Mouse (Mus musculus) embryonic facial prominence, embryonic 14.5 days (tissue): Measurements from ENCODE around the gene Xndc1. TPM values are rescaled to one million over a fixed set of nuclear protein-coding genes. Genes with fewer than 3 reads are reported as not detected.

ENCODE experiments used
- ATAC-seq: fragments of 200-750 bp; cut with Nextera tagmentation; 2 replicates; pipeline ENCODE4 v1.8.0; 2017; ENCODE audit warnings: low read depth, moderate number of reproducible peaks, moderate TSS enrichment
- DNase-seq: peaks from one replicate; pipeline ENCODE4 v3.0.0-alpha.2; 2015; ENCODE audit warnings: low spot score
- H3K27ac ChIP-seq: fragments of 300-500 bp; sonication (generic); replicated peaks from 2 replicates; pipeline ENCODE4 v1.5.1; 2014; ENCODE audit warnings: low read depth, mild to moderate bottlenecking, low read length, moderate library complexity
- H3K27me3 ChIP-seq: fragments of 300-500 bp; sonication (generic); replicated peaks from 2 replicates; pipeline ENCODE4 v1.6.1; 2014; ENCODE audit warnings: low read length; ENCODE audit not compliant: control insufficient read depth, insufficient read depth
- H3K36me3 ChIP-seq: fragments of 300-500 bp; sonication (generic); 2 replicates; pipeline ENCODE4 v1.6.1; 2014; ENCODE audit warnings: low read length, mixed read lengths; ENCODE audit not compliant: control insufficient read depth, insufficient read depth
- H3K4me1 ChIP-seq: fragments of 300-500 bp; sonication (generic); 2 replicates; pipeline ENCODE4 v1.6.1; 2014; ENCODE audit warnings: antibody characterized with exemption, low read length; ENCODE audit not compliant: control insufficient read depth, insufficient read depth
- H3K4me2 ChIP-seq: fragments of 300-500 bp; sonication (generic); 2 replicates; pipeline ENCODE4 v1.6.1; 2014; ENCODE audit warnings: low read depth, mild to moderate bottlenecking, low read length, moderate library complexity, mixed read lengths
- H3K4me3 ChIP-seq: fragments of 300-500 bp; sonication (generic); 2 replicates; pipeline ENCODE4 v1.5.1; 2014; ENCODE audit warnings: low read depth, mild to moderate bottlenecking, low read length
- H3K9ac ChIP-seq: fragments of 300-500 bp; sonication (generic); 2 replicates; pipeline ENCODE4 v1.6.1; 2014; ENCODE audit warnings: low read depth, mild to moderate bottlenecking, low read length, moderate library complexity, mixed read lengths
- H3K9me3 ChIP-seq: fragments of 300-500 bp; sonication (generic); 2 replicates; pipeline ENCODE4 v1.6.1; 2016; ENCODE audit warnings: low read length; ENCODE audit not compliant: control insufficient read depth
- WGBS: fragments of 180-500 bp; shearing (Covaris S2); extraction: QIAGEN DNeasy Blood & Tissue Kit; methylation state at CpG from one replicate; pipeline ENCODE4 v1.1.7; 2014; 5-methylcytosine and 5-hydroxymethylcytosine counted together
- polyA plus RNA-seq: library from polyadenylated mRNA; unstranded; fragments of >200 nt; fragmentation: Nextera tagmentation; extraction: Ambion mirVana; gene quantifications from 2 replicates; pipeline ENCODE4 v1.2.1, GENCODE M21; 2014

The Xndc1 gene
- polyA plus RNA-seq, 1 experiment from 2014 or later: 14.5 TPM

DNA sequence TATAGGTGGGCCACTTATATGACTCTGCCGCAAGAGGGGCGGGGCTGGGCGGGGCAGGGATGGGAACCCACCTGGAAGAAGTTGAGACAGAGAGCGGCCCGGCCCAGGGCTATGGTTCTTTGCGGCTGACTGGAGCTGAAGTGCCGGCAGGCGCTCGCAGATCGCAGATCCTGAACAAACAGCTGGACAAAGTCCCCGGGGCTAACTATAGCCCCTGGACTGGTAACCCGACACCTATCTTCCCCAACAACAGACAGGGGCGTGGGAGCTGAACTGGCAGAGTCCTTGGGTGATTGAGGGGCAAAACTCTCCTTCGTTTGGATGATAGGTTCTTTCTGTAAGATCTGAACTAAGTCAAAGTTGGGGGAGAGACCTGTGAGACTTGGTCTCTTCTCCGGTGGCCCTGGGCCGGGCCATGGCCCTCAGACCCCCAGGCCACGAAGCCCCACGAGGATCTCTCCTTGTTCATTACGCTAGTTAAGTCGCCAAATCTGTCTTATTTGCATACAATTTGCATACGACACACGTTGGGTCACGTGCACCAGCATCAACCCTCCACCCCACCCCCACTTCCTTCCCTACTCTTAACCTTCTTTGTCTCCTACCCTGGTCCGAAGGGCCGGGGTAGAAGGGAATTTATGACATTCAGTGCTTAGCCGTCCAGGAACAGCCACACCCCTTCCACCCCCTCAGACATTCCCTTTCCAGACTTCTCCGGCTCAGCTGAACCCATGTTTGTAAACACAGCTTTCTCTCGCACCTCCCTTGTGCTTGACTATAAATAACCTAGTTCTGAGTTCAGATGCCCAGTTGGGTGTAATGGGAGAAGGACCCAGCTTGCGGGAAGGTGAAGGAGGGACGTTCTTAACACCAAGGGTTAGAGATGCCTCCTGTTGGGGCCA lies 34.7 kb downstream of the Xndc1 start:
- Histone ChIP-seq H3K36me3 (0 out of 2 replicates have a peak, but pooled peaks cover 6% of the 10 kb centered on the region), H3K27ac (no peak overlapping the region), H3K4me3 (peak overlapping the region; percentile 31), H3K4me1 (peaks cover 8% of the 10 kb centered on the region), H3K9ac (peak overlapping the region; percentile 46), H3K4me2 (peak overlapping the region; percentile 55), H3K27me3 (no peaks in the 10 kb centered on the region), H3K9me3 (no peaks in the 10 kb centered on the region)
- 6% methylated on average over 30 of the region's 30 CpGs for WGBS
- ATAC-seq: peak; percentile 55
- DNase-seq: peak; percentile 60

DNA sequence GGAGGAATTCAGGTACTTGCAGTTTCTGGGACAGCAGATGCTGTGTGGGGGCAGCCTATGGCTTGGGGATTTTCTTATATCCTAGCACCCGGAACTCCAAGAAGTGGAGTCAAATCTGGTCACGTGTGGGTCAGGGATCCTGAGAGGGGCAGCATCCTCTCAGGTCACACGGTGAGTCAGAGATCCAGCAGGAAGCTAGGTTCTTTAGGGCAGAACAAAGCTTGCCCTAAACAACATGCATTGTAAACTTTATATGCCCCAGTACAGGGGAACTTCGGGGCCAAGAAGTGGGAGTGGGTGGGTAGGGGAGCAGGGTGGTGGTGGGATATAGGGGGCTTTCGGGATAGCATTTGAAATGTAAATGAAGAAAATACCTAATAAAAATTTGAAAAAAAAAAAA lies 35.6 kb downstream of the Xndc1 start:
- H3K4me2 ChIP-seq: no peak overlapping the region
- no peak for ATAC-seq

DNA sequence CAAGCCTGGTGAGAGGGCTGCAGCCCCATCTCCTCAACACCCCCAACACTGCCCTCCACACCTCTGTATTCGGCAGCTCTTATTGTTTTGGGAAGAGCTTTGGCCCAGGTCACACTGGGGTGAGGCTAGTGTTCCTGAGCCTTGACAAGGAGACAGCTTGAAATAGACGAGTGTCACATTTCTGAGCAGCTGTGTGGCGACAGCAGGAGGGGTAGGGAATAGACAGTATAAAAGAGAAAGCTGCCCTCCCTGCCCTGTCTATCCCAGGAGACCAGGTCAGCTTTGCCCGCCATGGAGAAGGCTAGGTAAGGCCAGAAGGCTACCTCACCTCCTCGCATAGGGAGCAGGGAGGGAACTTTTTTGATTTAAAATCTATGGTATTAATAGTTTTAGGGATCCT lies 36.2 kb downstream of the Xndc1 start, which contains the start of gene Art1:
TSS of gene Art1 (plus strand) at position 257 of the 400 bp plus-strand sequence.
- Histone ChIP-seq H3K4me1 (peaks cover 8% of the 10 kb centered on the region), H3K9me3 (no peaks in the 10 kb centered on the region), H3K4me2 (peak within 1 kb of the TSS; percentile 55; the same call in 1 of the 2 replicates), H3K9ac (no peak within 1 kb of the TSS), H3K4me3 (no peak within 1 kb of the TSS), H3K36me3 (no peaks in the 10 kb centered on the region), H3K27ac (no peak within 1 kb of the TSS), H3K27me3 (no peaks in the 10 kb centered on the region)
- 42% methylated on average over 5 of the region's 5 CpGs for WGBS
- ATAC-seq: peak; percentile 12; the same call in 1 of the 2 replicates
- peak; percentile 23 for DNase-seq

More for the DNA sequence above, 35.6 kb downstream of the Xndc1 start:
- Histone ChIP-seq H3K36me3 (0 out of 2 replicates have a peak, but pooled peaks cover 3% of the 10 kb centered on the region), H3K9me3 (no peaks in the 10 kb centered on the region), H3K4me1 (peaks cover 8% of the 10 kb centered on the region), H3K4me3 (no peak overlapping the region), H3K27ac (no peak overlapping the region), H3K9ac (no peak overlapping the region), H3K27me3 (no peaks in the 10 kb centered on the region)
- WGBS: 61% methylated on average over 5 of the region's 5 CpGs
- no peak for DNase-seq

DNA sequence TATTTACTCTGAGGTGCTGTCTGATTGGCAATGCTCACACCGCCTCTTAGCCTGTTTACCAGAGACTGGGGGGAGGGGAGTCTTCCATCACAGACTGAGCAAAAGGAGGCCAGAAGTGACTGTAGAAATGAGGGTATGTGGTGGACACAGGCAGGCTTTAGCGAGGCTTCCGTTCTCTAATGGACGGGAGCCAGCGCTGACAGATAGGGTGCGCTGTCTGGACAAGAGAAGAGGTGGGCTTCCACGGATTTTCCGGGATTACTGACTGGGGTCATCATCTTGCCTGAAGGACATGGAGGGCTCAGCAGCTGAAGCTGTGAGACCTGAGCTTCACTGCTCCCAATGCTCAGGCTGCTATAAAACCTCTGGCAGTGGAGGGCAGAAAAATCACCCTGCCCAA lies 36.9 kb downstream of the Xndc1 start:
- Histone ChIP-seq H3K9ac (no peak overlapping the region), H3K4me2 (no peak overlapping the region), H3K4me3 (no peak overlapping the region), H3K4me1 (peaks cover 8% of the 10 kb centered on the region), H3K36me3 (no peaks in the 10 kb centered on the region), H3K9me3 (no peaks in the 10 kb centered on the region), H3K27me3 (no peaks in the 10 kb centered on the region), H3K27ac (no peak overlapping the region)
- 40% methylated on average over 8 of the region's 8 CpGs for WGBS
- DNase-seq (no peak), ATAC-seq (no peak)

DNA sequence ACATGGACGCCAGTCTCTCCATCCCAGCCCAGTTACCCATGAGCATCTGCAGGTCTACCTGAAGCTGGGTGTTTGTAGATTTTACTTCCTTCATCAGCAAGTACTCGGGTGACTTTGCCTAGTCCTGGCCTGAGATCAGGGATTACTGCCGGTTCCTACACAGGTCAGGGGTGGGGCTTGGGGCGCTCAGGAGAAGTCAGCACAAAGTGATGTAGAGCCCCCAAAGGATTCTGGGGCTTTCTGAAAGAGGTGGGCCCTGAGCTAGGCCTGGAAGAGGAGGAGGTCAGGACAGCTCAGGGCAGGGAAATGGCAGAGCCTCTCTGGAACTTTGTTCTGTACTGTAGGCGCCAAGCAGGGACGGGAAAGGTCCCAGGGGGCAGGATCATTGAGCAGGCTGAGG lies 37.4 kb downstream of the Xndc1 start:
- DNase-seq (no peak), ATAC-seq (no peak; the same call in 1 of the 2 replicates)
- 42% methylated on average over 5 of the region's 6 CpGs for WGBS
- Histone ChIP-seq H3K27ac (no peak overlapping the region), H3K4me1 (peaks cover 8% of the 10 kb centered on the region), H3K4me2 (no peak overlapping the region), H3K9me3 (no peaks in the 10 kb centered on the region), H3K4me3 (no peak overlapping the region), H3K9ac (no peak overlapping the region), H3K27me3 (no peaks in the 10 kb centered on the region), H3K36me3 (no peaks in the 10 kb centered on the region)

DNA sequence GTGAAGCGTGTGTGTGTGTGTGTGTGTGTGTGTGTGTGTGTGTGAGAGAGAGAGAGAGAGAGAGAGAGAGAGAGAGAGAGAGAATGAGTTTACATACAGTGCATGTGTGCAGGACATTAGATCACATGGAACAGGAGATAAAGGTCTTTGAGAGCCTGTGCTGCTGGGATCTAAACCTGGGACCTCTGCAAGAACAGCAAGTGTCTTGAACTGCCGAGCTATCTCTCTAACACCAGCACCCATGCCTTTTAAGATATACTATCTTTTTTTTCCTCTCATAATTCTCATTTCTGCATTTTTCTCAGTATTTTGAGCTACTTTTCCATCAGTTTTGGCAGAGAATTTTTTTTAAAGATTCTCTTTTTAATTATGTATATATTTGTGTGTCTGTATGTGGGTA lies 38.2 kb downstream of the Xndc1 start:
- H3K9ac ChIP-seq: no peak overlapping the region
- ATAC-seq (no peak), DNase-seq (no peak)
- H3K9me3 ChIP-seq: no peaks in the 10 kb centered on the region
- no peak overlapping the region for H3K4me3 ChIP-seq
- WGBS: 77% methylated on average over 2 of the region's 2 CpGs
- H3K27ac ChIP-seq: no peak overlapping the region
- no peaks in the 10 kb centered on the region for H3K27me3 ChIP-seq
- peaks cover 8% of the 10 kb centered on the region for H3K4me1 ChIP-seq
- H3K36me3 ChIP-seq: no peaks in the 10 kb centered on the region
- no peak overlapping the region for H3K4me2 ChIP-seq

DNA sequence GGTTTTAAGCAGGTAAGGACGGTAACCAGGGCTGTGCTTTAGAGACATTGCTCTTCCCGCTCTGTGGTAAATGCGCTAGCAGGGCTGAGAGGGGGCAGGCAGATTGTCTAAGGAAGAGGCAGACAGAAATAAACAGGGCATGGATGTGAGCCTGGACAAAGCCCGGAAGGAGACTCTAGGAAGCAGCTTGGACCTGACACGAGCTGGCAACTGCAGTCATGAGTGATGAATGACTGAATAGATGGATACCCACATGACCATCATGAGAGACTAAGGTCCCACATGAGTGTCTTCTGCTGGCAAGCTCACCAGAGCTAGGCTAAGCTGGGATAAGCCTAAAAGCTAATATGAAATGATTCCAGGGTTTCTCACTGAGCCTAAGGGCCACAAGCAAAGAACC lies 38.8 kb downstream of the Xndc1 start:
- Histone ChIP-seq H3K27ac (no peak overlapping the region), H3K4me1 (peaks cover 8% of the 10 kb centered on the region), H3K4me3 (no peak overlapping the region), H3K4me2 (no peak overlapping the region), H3K9ac (no peak overlapping the region), H3K27me3 (no peaks in the 10 kb centered on the region), H3K9me3 (no peaks in the 10 kb centered on the region), H3K36me3 (no peaks in the 10 kb centered on the region)
- no peak for ATAC-seq
- WGBS: 65% methylated on average over 5 of the region's 5 CpGs
- no peak for DNase-seq

DNA sequence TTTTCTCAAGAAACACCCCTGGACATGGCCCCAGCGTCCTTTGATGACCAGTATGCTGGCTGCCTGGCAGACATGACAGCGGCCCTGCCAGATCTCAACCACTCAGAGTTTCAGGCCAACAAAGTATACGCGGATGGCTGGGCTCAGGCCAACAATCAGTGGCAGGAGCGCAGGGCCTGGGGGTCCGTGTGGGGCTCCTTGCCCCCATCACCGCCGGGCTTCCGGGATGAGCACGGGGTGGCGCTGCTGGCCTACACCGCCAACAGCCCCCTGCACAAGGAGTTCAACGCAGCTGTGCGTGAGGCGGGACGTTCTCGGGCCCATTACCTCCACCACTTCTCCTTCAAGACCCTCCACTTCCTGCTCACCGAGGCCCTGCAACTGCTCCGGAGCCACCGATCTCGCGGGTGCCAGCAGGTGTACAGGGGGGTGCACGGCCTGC lies 41.4 kb downstream of the Xndc1 start:
- 22% methylated on average over 23 of the region's 23 CpGs for WGBS
- ATAC-seq: no peak

More for the DNA sequence above, 41.4 kb downstream of the Xndc1 start:
- Histone ChIP-seq H3K4me2 (peak overlapping the region; percentile 56), H3K9ac (peak overlapping the region; percentile 55), H3K27ac (no peak overlapping the region), H3K4me1 (no peaks in the 10 kb centered on the region), H3K4me3 (peak overlapping the region; percentile 26), H3K9me3 (no peaks in the 10 kb centered on the region), H3K27me3 (no peaks in the 10 kb centered on the region), H3K36me3 (no peaks in the 10 kb centered on the region)
- DNase-seq: no peak
